Mouse (Mus musculus) ES-E14 (cell line): ENCODE results near the gene Prpf31.

Experiments used
- CHD2 ChIP-seq: IDR thresholded peaks from 2 replicates; pipeline ENCODE4 v1.6.1; 2014; ENCODE audit warnings: mild to moderate bottlenecking, low read depth, low read length, inconsistent platforms
- HCFC1 ChIP-seq: IDR thresholded peaks from 2 replicates; pipeline ENCODE4 v1.6.1; 2012; ENCODE audit warnings: low read length, inconsistent platforms, borderline replicate concordance; ENCODE audit not compliant: insufficient read depth
- ZC3H11A ChIP-seq: IDR thresholded peaks from 2 replicates; pipeline ENCODE4 v1.6.1; 2012; ENCODE audit warnings: low read depth, mild to moderate bottlenecking, inconsistent platforms, low read length, borderline replicate concordance
- ZNF384 ChIP-seq: IDR thresholded peaks from 2 replicates; pipeline ENCODE4 v1.6.1; 2012; ENCODE audit warnings: low read depth, low read length, inconsistent platforms

DNA sequence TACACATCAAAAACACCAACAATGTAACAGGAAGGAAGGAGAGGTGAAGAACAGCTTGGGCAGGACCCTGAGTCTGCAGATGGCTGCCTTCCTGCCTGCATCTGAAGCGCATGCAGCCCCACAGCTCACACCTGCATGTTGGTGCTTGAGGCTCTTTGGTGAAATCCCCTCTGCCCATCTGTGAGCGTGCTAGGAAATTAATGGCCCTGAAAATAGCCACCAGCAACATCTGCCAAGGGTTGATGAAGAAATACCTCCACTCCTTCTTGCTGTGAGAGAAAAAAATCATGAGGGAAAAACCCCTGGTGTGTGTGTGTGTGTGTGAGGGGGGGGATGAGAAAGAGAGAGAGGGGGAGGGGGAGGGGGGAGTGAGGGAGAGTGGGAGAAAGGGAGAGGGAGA lies 49.8 kb upstream of the Prpf31 start:
- TF ChIP-seq ZC3H11A (no peak), CHD2 (no peak), HCFC1 (no peak), ZNF384 (no peak)
